Mouse (Mus musculus) forebrain, embryonic 11.5 days (tissue): ENCODE results near the gene Btn2a2. TPM values are rescaled to one million over a fixed set of nuclear protein-coding genes. Genes with fewer than 3 reads are reported as not detected.
A peak's percentile ranks its signal among the peaks of the same experiment; 100 is the strongest.
"Not testable (repeated sequence)": the region's sequence is repeated elsewhere in the genome, so short reads cannot be mapped to it uniquely, and the experiment has no call there.

Experiments used
- ATAC-seq: fragments of 200-750 bp; cut with Nextera tagmentation; replicated peaks from 2 replicates; pipeline ENCODE4 v1.8.0; 2017; ENCODE audit warnings: moderate TSS enrichment; ENCODE audit not compliant: low FRiP score
- DNase-seq: peaks from one replicate; pipeline ENCODE4 v3.0.0-alpha.2; 2017; ENCODE audit warnings: low spot score
- H3K27ac ChIP-seq: fragments of 300-500 bp; sonication (generic); 2 replicates; pipeline ENCODE4 v1.5.1; 2014; ENCODE audit warnings: low read depth, low read length
- H3K27me3 ChIP-seq: fragments of 300-500 bp; sonication (generic); 2 replicates; pipeline ENCODE4 v1.6.1; 2014; ENCODE audit warnings: mild to moderate bottlenecking, low read length, mixed read lengths; ENCODE audit not compliant: control insufficient read depth, insufficient read depth
- H3K36me3 ChIP-seq: fragments of 300-500 bp; sonication (generic); 2 replicates; pipeline ENCODE4 v1.6.1; 2014; ENCODE audit warnings: mild to moderate bottlenecking, low read length, moderate library complexity, mixed read lengths; ENCODE audit not compliant: control insufficient read depth, insufficient read depth
- H3K4me1 ChIP-seq: fragments of 300-500 bp; sonication (generic); replicated peaks from 2 replicates; pipeline ENCODE4 v1.6.1; 2014; ENCODE audit warnings: low read length, mixed read lengths; ENCODE audit not compliant: control insufficient read depth, insufficient read depth
- H3K4me2 ChIP-seq: fragments of 300-500 bp; sonication (generic); 2 replicates; pipeline ENCODE4 v1.6.1; 2014; ENCODE audit warnings: low read depth, mild to moderate bottlenecking, low read length, moderate library complexity, mixed read lengths; ENCODE audit not compliant: severe bottlenecking
- H3K4me3 ChIP-seq: fragments of 300-500 bp; sonication (generic); 2 replicates; pipeline ENCODE4 v1.5.1; 2014; ENCODE audit warnings: low read depth, low read length
- H3K9ac ChIP-seq: fragments of 300-500 bp; sonication (generic); 2 replicates; pipeline ENCODE4 v1.6.1; 2014; ENCODE audit warnings: low read length
- H3K9me3 ChIP-seq: fragments of 300-500 bp; sonication (generic); 2 replicates; pipeline ENCODE4 v1.6.1; 2016; ENCODE audit warnings: low read length, mixed read lengths; ENCODE audit not compliant: control insufficient read depth
- WGBS: fragments of 180-500 bp; shearing (Covaris S2); extraction: QIAGEN DNeasy Blood & Tissue Kit; methylation state at CpG from one replicate; pipeline ENCODE4 v1.1.7; 2014; 5-methylcytosine and 5-hydroxymethylcytosine counted together
- polyA plus RNA-seq: library from polyadenylated mRNA; unstranded; fragments of >200 nt; fragmentation: Nextera tagmentation; extraction: Ambion mirVana; gene quantifications from 2 replicates; pipeline ENCODE4 v1.2.1, GENCODE M21; 2014

Btn2a2 gene
- polyA plus RNA-seq: 0.48 and 0.59 TPM in 2 replicates

GRCm38 (mm10) chr13:23488400-23489322 lies at the start of gene Btn2a2:
Gene Btn2a2 (minus strand): TSS chr13:23488857.
- WGBS: 3% methylated on average over 13 of the region's 14 CpGs
- DNase-seq (peak; percentile 72), ATAC-seq (peak; percentile 89)
- no peak within 1 kb of the TSS for H3K27ac ChIP-seq
- peak within 1 kb of the TSS; percentile 37; the same call in 1 of the 2 replicates for H3K9ac ChIP-seq
- no peaks in the 10 kb centered on the region for H3K27me3 ChIP-seq
- peaks cover 2% of the 10 kb centered on the region; the same call in 1 of the 2 replicates for H3K4me1 ChIP-seq
- no peaks in the 10 kb centered on the region for H3K36me3 ChIP-seq
- peak within 1 kb of the TSS; percentile 59 for H3K4me2 ChIP-seq
- no peaks in the 10 kb centered on the region for H3K9me3 ChIP-seq
- peak within 1 kb of the TSS; percentile 24 for H3K4me3 ChIP-seq

GRCm38 (mm10) chr13:23538249-23538648 lies 49.6 kb upstream of the Btn2a2 start:
- no peak for ATAC-seq
- Histone ChIP-seq H3K27me3 (no peaks in the 10 kb centered on the region), H3K4me2 (no peak overlapping the region)

DNA sequence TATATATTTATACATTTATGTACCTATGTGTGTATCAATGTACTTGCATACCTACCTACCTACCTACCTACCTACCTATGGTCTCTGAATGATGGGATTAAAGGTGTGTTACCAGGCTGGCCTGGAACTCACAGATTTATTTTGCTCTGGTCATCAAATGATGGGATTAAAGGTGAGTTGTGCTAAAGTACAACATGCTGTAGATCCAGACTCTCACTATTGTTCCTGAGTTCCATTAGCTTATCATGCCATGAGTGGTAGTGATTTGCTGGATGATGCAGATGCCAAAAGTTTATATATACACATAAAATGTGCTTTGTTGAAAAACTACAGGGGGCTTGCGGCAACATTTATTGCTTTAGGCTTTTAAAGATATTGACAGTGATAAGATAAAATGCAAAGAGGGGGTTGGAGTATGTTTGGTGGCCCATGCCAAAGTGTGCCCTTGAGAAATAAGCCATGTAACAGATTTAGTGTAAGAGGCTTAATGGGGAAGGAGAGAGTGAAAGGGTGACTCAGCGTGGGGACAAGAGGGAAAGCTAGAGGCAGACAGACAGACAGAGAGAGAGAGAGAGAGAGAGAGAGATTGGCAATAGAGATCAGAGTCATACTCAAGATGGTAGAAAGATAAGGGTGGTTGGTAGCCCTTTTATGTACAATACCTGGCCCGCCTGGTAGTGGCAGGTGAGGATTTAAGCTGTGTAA lies 48.5 kb upstream of the Btn2a2 start:
- WGBS: 74% methylated on average over 3 of the region's 3 CpGs
- peaks cover 3% of the 10 kb centered on the region for H3K4me1 ChIP-seq
- peak overlapping the region; percentile 57; the same call in 1 of the 2 replicates for H3K4me3 ChIP-seq
- H3K4me2 ChIP-seq: peak overlapping the region; percentile 76
- peak overlapping the region; percentile 16; the same call in 1 of the 2 replicates for H3K9ac ChIP-seq
- ATAC-seq (no peak), DNase-seq (peak; percentile 50)
- H3K9me3 ChIP-seq: no peaks in the 10 kb centered on the region
- no peaks in the 10 kb centered on the region for H3K27me3 ChIP-seq
- H3K27ac ChIP-seq: 0 out of 2 replicates have a peak overlapping the region, but pooled peaks have one; percentile 99
- no peaks in the 10 kb centered on the region for H3K36me3 ChIP-seq

More at GRCm38 (mm10) chr13:23538249-23538648, 49.6 kb upstream of the Btn2a2 start:
- Histone ChIP-seq H3K9ac (no peak overlapping the region), H3K9me3 (no peaks in the 10 kb centered on the region), H3K36me3 (no peaks in the 10 kb centered on the region), H3K4me3 (no peak overlapping the region), H3K27ac (no peak overlapping the region), H3K4me1 (no peaks in the 10 kb centered on the region; the same call in none of the 2 replicates)
- 77% methylated on average over 5 of the region's 5 CpGs for WGBS
- DNase-seq: peak; percentile 46

DNA sequence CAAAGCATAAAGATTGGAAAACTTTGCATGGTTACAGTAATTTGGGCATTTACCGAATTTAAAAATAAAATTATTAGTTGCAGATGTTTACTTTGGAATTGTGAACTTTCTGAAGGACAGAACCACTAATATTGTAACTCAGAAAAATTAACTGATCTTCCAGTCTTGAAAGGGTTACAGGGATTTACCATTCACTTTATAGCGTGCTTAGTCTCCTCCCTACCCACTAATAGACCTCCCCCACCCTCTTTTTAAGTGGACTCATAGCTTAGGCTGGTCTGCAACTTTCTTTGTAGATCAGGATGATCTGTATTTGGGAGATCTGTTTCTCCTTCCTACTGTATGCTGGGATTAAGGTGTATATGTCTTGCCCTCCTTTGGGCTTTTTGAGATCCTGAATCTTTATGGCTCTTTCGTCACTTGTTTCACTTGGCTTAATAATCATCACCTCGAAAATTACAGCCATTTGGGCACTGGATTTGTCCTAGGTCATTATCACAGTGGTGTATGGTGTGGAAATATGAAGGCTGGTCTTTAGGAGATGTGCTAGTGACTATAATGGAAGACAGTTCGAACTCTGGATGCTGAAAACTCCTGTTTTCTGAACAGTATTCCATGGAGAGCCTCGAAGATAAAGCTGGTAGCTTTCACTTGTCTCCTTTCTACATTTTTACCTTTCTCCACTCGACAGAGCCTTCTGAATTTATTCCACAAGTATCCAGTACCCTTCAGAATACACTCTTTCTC lies 47.6 kb upstream of the Btn2a2 start:
- Histone ChIP-seq H3K36me3 (no peaks in the 10 kb centered on the region), H3K27me3 (no peaks in the 10 kb centered on the region), H3K27ac (peak overlapping the region; percentile 99), H3K4me2 (peak overlapping the region; percentile 76), H3K9me3 (no peaks in the 10 kb centered on the region), H3K4me3 (peak overlapping the region; percentile 57), H3K4me1 (peaks cover 3% of the 10 kb centered on the region), H3K9ac (peak overlapping the region; percentile 79)
- 25% methylated on average over 7 of the region's 7 CpGs for WGBS
- DNase-seq (peak; percentile 45), ATAC-seq (no peak)

GRCm38 (mm10) chr13:23535137-23536075 lies 46.7 kb upstream of the Btn2a2 start, which contains the start of gene Hist1h3g:
Gene Hist1h3g (plus strand): TSS chr13:23535422.
- not testable (repeated sequence) for H3K9me3 ChIP-seq, H3K27me3 ChIP-seq, H3K36me3 ChIP-seq, H3K4me1 ChIP-seq
- ATAC-seq: peak; percentile 89
- Histone ChIP-seq H3K9ac (peak within 1 kb of the TSS; percentile 96), H3K4me3 (peak within 1 kb of the TSS; percentile 57), H3K27ac (peak within 1 kb of the TSS; percentile 99), H3K4me2 (peak within 1 kb of the TSS; percentile 76)
- 1% methylated on average over 36 of the region's 62 CpGs for WGBS
- peak; percentile 94 for DNase-seq

- Histone ChIP-seq H3K4me2 (peak overlapping the region; percentile 76), H3K36me3 (no peaks in the 10 kb centered on the region), H3K27ac (peak overlapping the region; percentile 99), H3K27me3 (no peaks in the 10 kb centered on the region), H3K9me3 (no peaks in the 10 kb centered on the region), H3K4me1 (peaks cover 3% of the 10 kb centered on the region), H3K4me3 (peak overlapping the region; percentile 57), H3K9ac (peak overlapping the region; percentile 96)
- ATAC-seq: peak; percentile 6; the same call in 1 of the 2 replicates
- under 1% methylated on average over 15 of the region's 15 CpGs for WGBS
- no peak for DNase-seq
These were observed 45.9 kb upstream of the Btn2a2 start for GRCm38 (mm10) chr13:23534368-23535131.
